Mouse (Mus musculus): ENCODE data around the gene Gm48551. TPM values are rescaled to one million over a fixed set of nuclear protein-coding genes. Genes with fewer than 3 reads are reported as not detected.

The Gm48551 gene
- polyA plus RNA-seq, 1 experiment from 2014 or later, result 3.8 TPM

DNA sequence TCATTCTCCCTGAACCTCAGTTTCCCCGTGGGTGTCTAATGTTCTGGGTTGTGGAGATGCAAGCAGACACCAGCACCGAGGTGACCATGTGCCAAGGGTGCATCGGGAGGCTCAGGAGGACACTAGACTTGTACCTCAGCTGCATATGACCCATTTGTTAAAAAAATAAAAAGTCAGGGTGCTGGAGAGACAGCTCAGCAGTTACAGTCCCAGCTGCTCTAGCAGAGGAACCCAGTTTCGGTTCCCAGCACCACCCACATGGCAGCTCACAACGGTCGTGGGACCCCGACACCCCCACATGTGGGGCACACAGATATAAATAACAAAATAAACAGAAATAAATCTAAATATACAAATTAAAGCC is 44.2 kb downstream of the Gm48551 start:
- peaks cover 35% of the 10 kb centered on the region for H3K4me1 ChIP-seq (ENCODE audit: control insufficient read depth, insufficient read depth, low read length)
- 89% methylated on average over 7 of the region's 7 CpGs for WGBS
- no peak overlapping the region for H3K27ac ChIP-seq (ENCODE audit: low read depth, low read length)
- H3K36me3 ChIP-seq (ENCODE audit: control insufficient read depth, insufficient read depth, low read length), result no peaks in the 10 kb centered on the region
- ATAC-seq (ENCODE audit: low FRiP score, low TSS enrichment), result no peak
- H3K27me3 ChIP-seq (ENCODE audit: control insufficient read depth, insufficient read depth, low read length), result no peaks in the 10 kb centered on the region
- H3K4me3 ChIP-seq (ENCODE audit: low read length), result no peak overlapping the region
- no peak overlapping the region for H3K9ac ChIP-seq (ENCODE audit: low read depth, low read length)
- H3K9me3 ChIP-seq (ENCODE audit: control insufficient read depth, low read length), result no peaks in the 10 kb centered on the region
- H3K4me2 ChIP-seq (replicated peaks; ENCODE audit: low read depth, low read length), result no peak overlapping the region

DNA sequence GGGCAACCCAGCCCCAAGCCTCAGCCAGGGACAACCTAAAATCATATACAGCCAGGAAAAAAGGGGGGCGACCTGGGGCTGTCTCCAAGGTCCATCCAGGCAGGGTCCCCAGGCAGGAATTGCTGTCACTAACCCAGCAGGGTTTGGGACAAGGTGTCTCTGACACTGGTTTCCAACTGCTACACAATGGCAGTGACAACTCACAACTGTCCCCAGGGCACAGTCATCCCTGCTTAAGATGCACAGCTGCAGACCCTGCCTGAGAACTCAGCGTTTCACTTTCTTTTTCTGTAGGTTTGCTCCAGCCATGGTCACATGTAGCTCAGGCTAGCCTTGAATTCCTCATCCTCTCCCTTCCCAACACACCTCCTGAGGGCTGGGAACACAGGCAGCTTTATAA is 44.8 kb downstream of the Gm48551 start:
- ATAC-seq (ENCODE audit: low FRiP score, low TSS enrichment), result no peak
- H3K27ac ChIP-seq (ENCODE audit: low read depth, low read length), result no peak overlapping the region
- H3K9me3 ChIP-seq (ENCODE audit: control insufficient read depth, low read length), result no peaks in the 10 kb centered on the region
- H3K36me3 ChIP-seq (ENCODE audit: control insufficient read depth, insufficient read depth, low read length), result no peaks in the 10 kb centered on the region
- no peak overlapping the region; the same call in 1 of the 2 replicates for H3K4me3 ChIP-seq (ENCODE audit: low read length)
- 25% methylated on average over 2 of the region's 2 CpGs for WGBS
- no peak overlapping the region for H3K9ac ChIP-seq (ENCODE audit: low read depth, low read length)
- peak overlapping the region; percentile 81; the same call in 1 of the 2 replicates for H3K4me2 ChIP-seq (replicated peaks; ENCODE audit: low read depth, low read length)
- peaks cover 35% of the 10 kb centered on the region for H3K4me1 ChIP-seq (ENCODE audit: control insufficient read depth, insufficient read depth, low read length)
- H3K27me3 ChIP-seq (ENCODE audit: control insufficient read depth, insufficient read depth, low read length), result no peaks in the 10 kb centered on the region

DNA sequence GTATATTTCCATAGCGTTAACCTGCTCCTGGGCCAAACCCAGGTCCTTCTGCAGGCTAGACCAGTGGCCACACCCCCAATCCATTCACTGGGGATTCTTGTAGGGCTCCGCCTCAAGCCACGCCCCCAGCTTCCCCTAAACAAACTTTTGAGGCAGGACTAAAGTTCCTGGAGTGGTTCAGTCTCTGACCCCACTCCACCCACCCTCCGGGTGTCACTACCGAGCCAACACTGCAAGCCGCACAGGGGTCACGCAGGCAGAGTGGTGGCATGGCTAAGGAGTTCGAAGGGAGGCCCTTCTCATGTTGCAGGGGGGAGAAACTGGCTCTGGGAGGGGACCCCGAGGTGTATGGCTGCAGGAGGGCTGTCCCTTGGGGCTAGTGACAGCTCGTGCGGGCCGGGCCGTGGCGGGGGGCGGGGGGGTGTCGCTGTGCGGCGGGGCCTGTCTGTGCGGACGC is 45.4 kb downstream of the Gm48551 start:
- Histone ChIP-seq H3K27ac (ENCODE audit: low read depth, low read length) (peak overlapping the region; percentile 93), H3K4me2 (replicated peaks; ENCODE audit: low read depth, low read length) (peak overlapping the region; percentile 81), H3K9me3 (ENCODE audit: control insufficient read depth, low read length) (no peaks in the 10 kb centered on the region), H3K9ac (ENCODE audit: low read depth, low read length) (peak overlapping the region; percentile 86), H3K36me3 (ENCODE audit: control insufficient read depth, insufficient read depth, low read length) (no peaks in the 10 kb centered on the region), H3K27me3 (ENCODE audit: control insufficient read depth, insufficient read depth, low read length) (no peaks in the 10 kb centered on the region), H3K4me3 (ENCODE audit: low read length) (peak overlapping the region; percentile 82), H3K4me1 (ENCODE audit: control insufficient read depth, insufficient read depth, low read length) (peaks cover 30% of the 10 kb centered on the region)
- 1% methylated on average over 13 of the region's 20 CpGs for WGBS
- peak; percentile 36 for ATAC-seq (ENCODE audit: low FRiP score, low TSS enrichment)

DNA sequence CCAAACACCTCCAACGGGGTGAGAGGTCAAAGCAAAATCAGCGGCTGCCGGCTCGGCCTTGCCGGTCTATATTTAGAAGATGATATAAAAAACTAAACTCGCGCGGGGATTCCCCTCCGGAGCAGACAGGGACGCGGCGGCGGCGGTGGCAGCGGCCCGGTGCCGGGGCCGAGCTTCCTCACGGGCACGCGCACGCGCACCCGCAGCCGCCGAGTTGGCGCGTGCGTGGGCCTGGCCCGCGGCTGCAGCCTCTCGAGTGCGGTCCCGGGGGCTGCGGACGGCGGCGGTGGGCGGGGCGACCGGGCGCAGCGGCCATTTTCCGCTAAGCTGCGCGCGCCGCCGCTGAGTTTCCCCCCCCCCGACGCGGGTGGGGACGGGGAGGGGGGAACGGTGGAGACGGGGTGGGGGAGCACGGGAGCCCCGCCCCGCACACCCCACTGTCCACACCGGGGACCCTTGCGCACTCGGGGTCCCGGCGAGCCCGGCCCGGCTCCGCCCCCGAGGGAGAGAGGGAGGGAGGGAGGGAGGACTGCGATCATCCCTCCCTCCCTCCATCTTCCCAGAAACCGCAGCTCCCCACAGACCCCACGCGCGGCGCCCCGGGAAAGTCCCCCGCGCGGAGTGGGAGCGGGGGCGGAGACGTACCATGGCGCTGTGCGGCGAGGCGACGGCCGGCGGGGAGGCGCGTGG is 46.0 kb downstream of the Gm48551 start:
- H3K4me1 ChIP-seq (ENCODE audit: control insufficient read depth, insufficient read depth, low read length), result peaks cover 24% of the 10 kb centered on the region
- peak overlapping the region; percentile 81 for H3K4me2 ChIP-seq (replicated peaks; ENCODE audit: low read depth, low read length)
- H3K9ac ChIP-seq (ENCODE audit: low read depth, low read length), result peak overlapping the region; percentile 86
- WGBS, result 0% methylated on average over 50 of the region's 89 CpGs
- peak; percentile 0; the same call in 1 of the 2 replicates for ATAC-seq (ENCODE audit: low FRiP score, low TSS enrichment)
- H3K9me3 ChIP-seq (ENCODE audit: control insufficient read depth, low read length), result no peaks in the 10 kb centered on the region
- H3K27ac ChIP-seq (ENCODE audit: low read depth, low read length), result peak overlapping the region; percentile 93
- peak overlapping the region; percentile 82 for H3K4me3 ChIP-seq (ENCODE audit: low read length)
- H3K36me3 ChIP-seq (ENCODE audit: control insufficient read depth, insufficient read depth, low read length), result no peaks in the 10 kb centered on the region
- H3K27me3 ChIP-seq (ENCODE audit: control insufficient read depth, insufficient read depth, low read length), result no peaks in the 10 kb centered on the region

DNA sequence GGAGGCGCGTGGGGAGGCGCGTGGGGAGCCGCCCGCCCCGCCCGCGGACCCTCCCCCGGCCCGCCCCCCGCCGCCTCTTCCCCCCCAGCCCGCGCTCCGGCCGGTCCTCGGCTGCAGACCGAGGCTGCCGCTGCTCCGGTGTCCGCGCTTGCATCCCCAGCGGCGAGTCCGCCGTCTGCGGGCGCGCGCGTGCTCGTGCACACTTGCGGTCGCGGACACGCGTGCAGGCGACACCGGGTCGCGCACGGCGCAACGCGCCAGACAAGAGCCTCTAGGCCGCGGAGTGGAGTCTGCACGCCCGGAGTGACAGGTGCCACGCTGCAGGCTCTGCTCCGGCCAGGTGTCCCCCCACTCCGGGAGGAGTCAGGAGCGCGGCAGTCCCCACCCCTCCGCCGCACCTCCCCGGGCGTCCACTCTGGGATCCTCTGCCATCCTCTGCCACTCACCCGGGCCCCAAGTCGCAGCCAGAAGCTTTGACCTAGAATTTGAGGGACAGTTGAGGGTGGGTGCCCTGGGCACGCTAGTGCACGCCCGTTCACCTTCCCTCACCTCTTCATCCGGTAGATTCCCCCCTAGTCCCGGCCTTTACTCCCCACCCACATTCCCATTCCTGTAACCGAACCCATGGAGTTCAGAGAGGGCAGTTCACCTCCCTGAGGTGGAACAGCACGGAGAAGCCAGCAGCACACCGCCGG is 46.7 kb downstream of the Gm48551 start:
- Histone ChIP-seq H3K4me3 (ENCODE audit: low read length) (peak overlapping the region; percentile 82), H3K4me2 (replicated peaks; ENCODE audit: low read depth, low read length) (peak overlapping the region; percentile 81), H3K9me3 (ENCODE audit: control insufficient read depth, low read length) (no peaks in the 10 kb centered on the region), H3K27ac (ENCODE audit: low read depth, low read length) (peak overlapping the region; percentile 93), H3K36me3 (ENCODE audit: control insufficient read depth, insufficient read depth, low read length) (no peaks in the 10 kb centered on the region), H3K4me1 (ENCODE audit: control insufficient read depth, insufficient read depth, low read length) (peaks cover 17% of the 10 kb centered on the region; the same call in 1 of the 2 replicates), H3K9ac (ENCODE audit: low read depth, low read length) (peak overlapping the region; percentile 86), H3K27me3 (ENCODE audit: control insufficient read depth, insufficient read depth, low read length) (no peaks in the 10 kb centered on the region)
- ATAC-seq (ENCODE audit: low FRiP score, low TSS enrichment), result 0 out of 2 replicates have a peak, but pooled peaks have one; percentile 1
- WGBS, result 1% methylated on average over 46 of the region's 70 CpGs

DNA sequence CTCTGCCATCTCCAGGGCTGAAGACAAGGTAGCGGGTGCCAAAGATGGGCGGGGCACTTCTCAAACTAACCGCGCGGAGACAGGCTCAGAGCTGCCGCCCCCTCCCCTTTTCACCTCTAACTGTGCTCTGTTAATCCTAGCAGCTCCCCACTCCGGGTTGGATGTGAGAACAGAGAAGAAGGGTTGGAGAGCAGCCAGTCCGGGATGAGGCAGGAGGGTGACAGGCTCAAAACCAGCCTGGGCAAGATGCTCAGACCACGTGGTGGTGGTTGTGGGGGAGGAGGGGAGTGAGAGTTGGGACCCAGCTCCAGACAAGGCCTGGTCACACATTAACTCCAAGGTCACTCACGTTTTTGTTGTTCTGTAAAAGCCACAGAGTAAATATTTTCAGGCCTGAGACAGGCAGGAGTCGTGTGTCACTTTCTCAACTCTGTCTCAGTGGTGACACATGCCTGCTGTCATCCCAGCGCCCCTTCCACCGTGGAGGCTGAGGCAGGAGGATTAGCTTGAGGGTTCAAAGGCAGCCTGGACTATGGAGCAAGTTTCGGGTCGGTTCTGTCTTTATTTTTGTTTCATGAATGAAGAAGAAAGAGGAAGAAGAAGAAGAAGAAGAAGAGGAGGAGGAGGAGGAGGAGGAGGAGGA is 47.4 kb downstream of the Gm48551 start:
- Histone ChIP-seq H3K27me3 (ENCODE audit: control insufficient read depth, insufficient read depth, low read length) (no peaks in the 10 kb centered on the region), H3K27ac (ENCODE audit: low read depth, low read length) (no peak overlapping the region; the same call in 1 of the 2 replicates), H3K4me3 (ENCODE audit: low read length) (peak overlapping the region; percentile 82), H3K4me2 (replicated peaks; ENCODE audit: low read depth, low read length) (peak overlapping the region; percentile 81), H3K9ac (ENCODE audit: low read depth, low read length) (no peak overlapping the region), H3K9me3 (ENCODE audit: control insufficient read depth, low read length) (no peaks in the 10 kb centered on the region), H3K36me3 (ENCODE audit: control insufficient read depth, insufficient read depth, low read length) (no peaks in the 10 kb centered on the region), H3K4me1 (ENCODE audit: control insufficient read depth, insufficient read depth, low read length) (peaks cover 17% of the 10 kb centered on the region; the same call in 1 of the 2 replicates)
- WGBS, result 17% methylated on average over 15 of the region's 15 CpGs
- no peak for ATAC-seq (ENCODE audit: low FRiP score, low TSS enrichment)

DNA sequence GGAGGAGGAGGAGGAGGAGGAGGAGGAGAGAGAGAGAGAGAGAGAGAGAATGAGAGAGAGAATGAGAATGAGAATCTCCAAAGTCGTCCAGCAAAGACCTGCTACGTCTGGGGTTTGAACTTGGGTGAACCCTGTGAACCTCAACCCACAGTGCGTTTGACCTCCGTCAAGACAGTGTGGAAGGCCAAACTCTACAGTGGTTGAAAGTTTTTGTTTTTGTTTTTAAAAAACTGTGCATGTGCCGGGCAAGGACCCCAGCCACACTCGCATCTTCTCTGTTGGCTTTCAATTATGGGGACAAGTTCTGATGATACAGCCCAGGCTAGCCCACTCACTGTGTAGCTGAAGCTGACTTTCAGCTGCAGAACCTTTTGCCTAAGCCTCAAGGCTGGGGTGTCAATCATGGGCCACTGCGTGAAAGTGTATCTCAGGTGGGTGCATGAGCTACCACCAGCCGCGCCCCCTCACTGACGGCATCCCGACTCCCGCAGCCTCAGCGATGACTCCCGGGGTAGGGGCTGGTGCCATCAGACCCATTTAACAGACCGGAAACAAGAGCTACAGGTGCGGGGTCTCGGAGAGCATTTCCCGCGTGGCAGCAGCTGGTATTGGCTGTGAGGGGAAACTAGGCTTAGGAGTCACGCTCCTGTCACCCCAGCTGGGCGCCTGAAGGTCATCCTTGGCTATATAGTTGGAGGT is 48.1 kb downstream of the Gm48551 start:
- Histone ChIP-seq H3K36me3 (ENCODE audit: control insufficient read depth, insufficient read depth, low read length) (no peaks in the 10 kb centered on the region), H3K9ac (ENCODE audit: low read depth, low read length) (no peak overlapping the region), H3K4me1 (ENCODE audit: control insufficient read depth, insufficient read depth, low read length) (peaks cover 17% of the 10 kb centered on the region; the same call in 1 of the 2 replicates), H3K9me3 (ENCODE audit: control insufficient read depth, low read length) (no peaks in the 10 kb centered on the region), H3K4me3 (ENCODE audit: low read length) (no peak overlapping the region), H3K4me2 (replicated peaks; ENCODE audit: low read depth, low read length) (no peak overlapping the region; the same call in 1 of the 2 replicates), H3K27me3 (ENCODE audit: control insufficient read depth, insufficient read depth, low read length) (no peaks in the 10 kb centered on the region), H3K27ac (ENCODE audit: low read depth, low read length) (no peak overlapping the region)
- WGBS, result 63% methylated on average over 21 of the region's 21 CpGs
- ATAC-seq (ENCODE audit: low FRiP score, low TSS enrichment), result peak; percentile 1; the same call in 1 of the 2 replicates

DNA sequence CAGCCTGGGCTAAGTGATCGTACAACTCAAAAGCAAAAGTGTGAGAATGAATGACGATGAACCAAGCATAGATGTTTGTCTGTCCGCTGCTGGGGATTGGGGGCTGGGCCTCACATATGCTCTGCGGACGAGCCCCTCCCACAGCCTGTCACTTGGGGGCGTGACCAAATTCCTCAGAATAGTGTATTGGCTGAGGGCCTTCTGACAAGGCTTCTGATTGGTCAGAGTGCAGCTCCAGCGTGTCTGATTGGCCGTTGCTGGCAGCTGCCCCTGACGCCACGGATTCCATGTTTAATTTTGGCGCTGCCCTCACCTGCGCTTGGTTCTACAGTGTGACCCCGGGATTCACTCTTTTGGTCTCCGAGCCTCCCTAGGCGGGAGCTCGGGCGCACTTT is 48.6 kb downstream of the Gm48551 start:
- H3K9me3 ChIP-seq (ENCODE audit: control insufficient read depth, low read length), result no peaks in the 10 kb centered on the region
- no peaks in the 10 kb centered on the region for H3K36me3 ChIP-seq (ENCODE audit: control insufficient read depth, insufficient read depth, low read length)
- WGBS, result 4% methylated on average over 17 of the region's 17 CpGs
- peaks cover 17% of the 10 kb centered on the region; the same call in 1 of the 2 replicates for H3K4me1 ChIP-seq (ENCODE audit: control insufficient read depth, insufficient read depth, low read length)
- H3K4me3 ChIP-seq (ENCODE audit: low read length), result no peak overlapping the region
- no peak overlapping the region for H3K9ac ChIP-seq (ENCODE audit: low read depth, low read length)
- peak overlapping the region; percentile 44 for H3K4me2 ChIP-seq (replicated peaks; ENCODE audit: low read depth, low read length)
- peak; percentile 81 for ATAC-seq (ENCODE audit: low FRiP score, low TSS enrichment)
- H3K27me3 ChIP-seq (ENCODE audit: control insufficient read depth, insufficient read depth, low read length), result no peaks in the 10 kb centered on the region
- H3K27ac ChIP-seq (ENCODE audit: low read depth, low read length), result no peak overlapping the region

All from kidney, embryonic 14.5 days (tissue).